Mouse (Mus musculus) Muller cell, postnatal 12 days (primary cell): Measurements from ENCODE around the gene En1.

Experiments used
- DNase-seq: peaks from one replicate; pipeline ENCODE4 v3.0.0-alpha.2; 2015; ENCODE audit errors: inconsistent ontology term

En1 gene

GRCm38 (mm10) chr1:120600149-120600445 is 2.1 kb upstream of the En1 start:
- no peak for DNase-seq

GRCm38 (mm10) chr1:120600516-120601252 is 1.5 kb upstream of the En1 start:
- DNase-seq, result no peak

GRCm38 (mm10) chr1:120601253-120601836 is 873 bp upstream of the En1 start:
- DNase-seq, result no peak

GRCm38 (mm10) chr1:120602876-120603655 is 848 bp downstream of the En1 start:
- DNase-seq, result peak; percentile 54

- DNase-seq, result no peak
Measured at GRCm38 (mm10) chr1:120603656-120604051, 1.4 kb downstream of the En1 start.

- no peak for DNase-seq
Measured at GRCm38 (mm10) chr1:120604431-120605142, 2.4 kb downstream of the En1 start.

GRCm38 (mm10) chr1:120605143-120605435 is 2.9 kb downstream of the En1 start:
- no peak for DNase-seq

GRCm38 (mm10) chr1:120605521-120606310 is 3.5 kb downstream of the En1 start:
- no peak for DNase-seq

GRCm38 (mm10) chr1:120606641-120607575 is 4.7 kb downstream of the En1 start:
- DNase-seq, result peak; percentile 58

- DNase-seq, result no peak
Measured at GRCm38 (mm10) chr1:120607576-120608400, 5.6 kb downstream of the En1 start.

- DNase-seq, result no peak
Measured at GRCm38 (mm10) chr1:120608461-120608860, 6.2 kb downstream of the En1 start.

GRCm38 (mm10) chr1:120609611-120610010 is 7.4 kb downstream of the En1 start:
- no peak for DNase-seq

GRCm38 (mm10) chr1:120613461-120614306 is 11.5 kb downstream of the En1 start:
- no peak for DNase-seq

GRCm38 (mm10) chr1:120614307-120615100 is 12.3 kb downstream of the En1 start:
- no peak for DNase-seq

GRCm38 (mm10) chr1:120615521-120615920 is 13.3 kb downstream of the En1 start:
- DNase-seq, result no peak

GRCm38 (mm10) chr1:120615927-120616326 is 13.7 kb downstream of the En1 start:
- no peak for DNase-seq

- no peak for DNase-seq
Measured at GRCm38 (mm10) chr1:120621383-120621782, 19.2 kb downstream of the En1 start.
